Mouse (Mus musculus) v-Abl transformed pro-B cells (cell line): Measurements from ENCODE around the gene Dpm3.

ENCODE experiments used
- in situ Hi-C, 2 experiments: fragments of 400-800 bp; cut with MboI; formaldehyde crosslinking; loops; one replicate each; pipeline ENCODE4 v1.15.1; 2025; ENCODE audit not compliant: unreplicated experiment in 2 of 2

Dpm3 gene

GRCm38 (mm10) chr3:89259076-89259475, at the start of gene Dpm3:
Dpm3 (plus strand) TSS chr3:89259358.
- in situ Hi-C loops = no loop called here

GRCm38 (mm10) chr3:89209731-89210130, 49.4 kb upstream of the Dpm3 start:
- in situ Hi-C loops = loop anchor here (5.0 to 25.0 kb wide), 2 partner anchors 47 to 522 kb away; partner anchors contain the start of genes Clk2 (in 1 of the 2), Hcn3 (in 1 of the 2) and Khdc4 (in 1 of the 2)

GRCm38 (mm10) chr3:89210162-89210561, 49.0 kb upstream of the Dpm3 start:
- in situ Hi-C loops = loop anchor here in 1 of 2 experiments (25.0 kb wide), 1 partner anchor 523 kb away; the partner anchor contains the start of gene Khdc4

GRCm38 (mm10) chr3:89210731-89211130, 48.4 kb upstream of the Dpm3 start:
- in situ Hi-C loops = loop anchor here in 1 of 2 experiments (25.0 kb wide), 1 partner anchor 523 kb away; the partner anchor contains the start of gene Khdc4

GRCm38 (mm10) chr3:89213803-89214530, 45.2 kb upstream of the Dpm3 start:
- in situ Hi-C loops = loop anchor here in 1 of 2 experiments (25.0 kb wide), 1 partner anchor 527 kb away; the partner anchor contains the start of gene Khdc4

GRCm38 (mm10) chr3:89214681-89215411, 44.3 kb upstream of the Dpm3 start, which contains the start of gene Thbs3:
Thbs3 (plus strand) TSS chr3:89215180.
- in situ Hi-C loops = loop anchor here (5.0 to 25.0 kb wide), 3 partner anchors 123 to 528 kb away; partner anchors contain the start of genes Khdc4 (in 1 of the 2) and Rusc1 (in 1 of the 2)

- in situ Hi-C loops = loop anchor here (5.0 to 25.0 kb wide), 3 partner anchors 124 to 529 kb away; partner anchors contain the start of genes Khdc4 (in 1 of the 2) and Rusc1 (in 1 of the 2)
Observed at GRCm38 (mm10) chr3:89215853-89216252, 43.3 kb upstream of the Dpm3 start.

- in situ Hi-C loops = loop anchor here (5.0 to 25.0 kb wide), 3 partner anchors 124 to 529 kb away; partner anchors contain the start of genes Khdc4 (in 1 of the 2) and Rusc1 (in 1 of the 2)
Observed at GRCm38 (mm10) chr3:89216407-89216806, 42.8 kb upstream of the Dpm3 start.

- in situ Hi-C loops = loop anchor here (5.0 to 25.0 kb wide), 3 partner anchors 126 to 531 kb away; partner anchors contain the start of genes Khdc4 (in 1 of the 2) and Rusc1 (in 1 of the 2)
Observed at GRCm38 (mm10) chr3:89218271-89218670, 40.9 kb upstream of the Dpm3 start.

- in situ Hi-C loops = loop anchor here (5.0 to 25.0 kb wide), 3 partner anchors 127 to 532 kb away; partner anchors contain the start of genes Khdc4 (in 1 of the 2) and Rusc1 (in 1 of the 2)
Observed at GRCm38 (mm10) chr3:89219546-89219945, 39.6 kb upstream of the Dpm3 start.

GRCm38 (mm10) chr3:89221167-89221566, 38.0 kb upstream of the Dpm3 start:
- in situ Hi-C loops = loop anchor here (10.0 to 25.0 kb wide), 2 partner anchors 276 to 534 kb away; partner anchors contain the start of gene Khdc4 (in 1 of the 2)

GRCm38 (mm10) chr3:89224796-89225195, 34.4 kb upstream of the Dpm3 start:
- in situ Hi-C loops = loop anchor here (10.0 to 25.0 kb wide), 2 partner anchors 280 to 537 kb away; partner anchors contain the start of gene Khdc4 (in 1 of the 2)

- in situ Hi-C loops = loop anchor here in 1 of 2 experiments (10.0 kb wide), 1 partner anchor 281 kb away; no protein-coding TSS in a partner anchor
Observed at GRCm38 (mm10) chr3:89225321-89225815, 33.8 kb upstream of the Dpm3 start.

- in situ Hi-C loops = loop anchor here in 1 of 2 experiments (10.0 kb wide), 1 partner anchor 281 kb away; no protein-coding TSS in a partner anchor
Observed at GRCm38 (mm10) chr3:89225918-89226317, 33.2 kb upstream of the Dpm3 start.

GRCm38 (mm10) chr3:89226361-89226760, 32.8 kb upstream of the Dpm3 start:
- in situ Hi-C loops = loop anchor here in 1 of 2 experiments (10.0 kb wide), 1 partner anchor 282 kb away; no protein-coding TSS in a partner anchor

- in situ Hi-C loops = loop anchor here in 1 of 2 experiments (10.0 kb wide), 1 partner anchor 282 kb away; no protein-coding TSS in a partner anchor
Observed at GRCm38 (mm10) chr3:89226900-89227299, 32.3 kb upstream of the Dpm3 start, which contains the start of gene Mtx1. Mtx1 (minus strand) TSS chr3:89227088.

GRCm38 (mm10) chr3:89227307-89228179, 31.6 kb upstream of the Dpm3 start:
- in situ Hi-C loops = loop anchor here in 1 of 2 experiments (10.0 kb wide), 1 partner anchor 283 kb away; no protein-coding TSS in a partner anchor

- in situ Hi-C loops = loop anchor here in 1 of 2 experiments (10.0 kb wide), 1 partner anchor 283 kb away; no protein-coding TSS in a partner anchor
Observed at GRCm38 (mm10) chr3:89228180-89228549, 31.0 kb upstream of the Dpm3 start.
